12 mouse cellular contexts compared by ENCODE assay signal in genomic region chr16:30390650-30391340, GRCm38 (mm10). TPM values are rescaled to one million over a fixed set of nuclear protein-coding genes. Genes with fewer than 3 reads are reported as not detected.
DNase-seq lines count a peak whose midpoint lies in the region; ATAC-seq and TF ChIP-seq lines count a peak whose summit lies in the region.
"Had no signal": no experiment of that assay in that cellular context is flagged by ENCODE, and none has a peak within 500 bp of the region (broad histone marks: within the 10 kb centered on the region; RNA-seq: fewer than 3 reads in every experiment).

No protein-coding gene starts in this region.

- peaks cover 18% of the 10 kb centered on the region for H3K4me1 ChIP-seq in kidney, embryonic 14.5 days (ENCODE audit: control insufficient read depth, insufficient read depth, low read length)
- peaks cover 16% of the 10 kb centered on the region for H3K4me1 ChIP-seq in hindbrain, embryonic 14.5 days (replicated peaks; ENCODE audit: control insufficient read depth, insufficient read depth, low read length)

- H3K9me3 ChIP-seq in kidney, embryonic 14.5 days (ENCODE audit: control insufficient read depth, low read length): no peaks in the 10 kb centered on the region; the same call in 1 of the 2 replicates
- no peaks in the 10 kb centered on the region for H3K9me3 ChIP-seq in hindbrain, embryonic 14.5 days (ENCODE audit: control insufficient read depth, low read length)

- H3K36me3 ChIP-seq in kidney, embryonic 14.5 days (ENCODE audit: control insufficient read depth, insufficient read depth, low read length): peaks cover 3% of the 10 kb centered on the region; the same call in 1 of the 2 replicates
- peaks cover 3% of the 10 kb centered on the region; the same call in 1 of the 2 replicates for H3K36me3 ChIP-seq in hindbrain, embryonic 14.5 days (replicated peaks; ENCODE audit: control insufficient read depth, insufficient read depth)

- 89% methylated on average over 5 of the region's 5 CpGs for WGBS in kidney, embryonic 14.5 days
- 97% methylated on average over 5 of the region's 5 CpGs for WGBS in hindbrain, embryonic 14.5 days

- no peak for TF ChIP-seq CTCF in Patski (IDR thresholded peaks at IDR 0.05)

- DNase-seq in kidney, adult 11 months: peak; percentile 54
- DNase-seq in 416B (ENCODE audit: low read depth) (peak; percentile 96), Patski (ENCODE audit: low read depth, low spot score) (no peak)
- DNase-seq in kidney, postnatal 25 days: peak; percentile 31 to 51
- DNase-seq in B cell, adult 2 months: no peak
- no peak for DNase-seq in embryo, embryonic 9.5 days (ENCODE audit: extremely low spot score)
- no peak for DNase-seq in hindbrain, embryonic 14.5 days (ENCODE audit: low spot score)
- DNase-seq: embryo, embryonic 11 days; midbrain, embryonic 14.5 days; retina, postnatal 1 day had no signal

- H3K4me3 ChIP-seq in kidney, embryonic 14.5 days (ENCODE audit: low read length): no peak overlapping the region
- no peak overlapping the region for H3K4me3 ChIP-seq in hindbrain, embryonic 14.5 days (replicated peaks; ENCODE audit: low read length)

- H3K4me2 ChIP-seq in kidney, embryonic 14.5 days (replicated peaks; ENCODE audit: low read depth, low read length): no peak overlapping the region
- H3K4me2 ChIP-seq in hindbrain, embryonic 14.5 days (replicated peaks): no peak overlapping the region

- no peak for ATAC-seq in kidney, embryonic 14.5 days (ENCODE audit: low FRiP score, low TSS enrichment)
- ATAC-seq in Patski: peak; percentile 26
- no peak for ATAC-seq in hindbrain, embryonic 14.5 days (ENCODE audit: low FRiP score)

- no peaks in the 10 kb centered on the region for H3K27me3 ChIP-seq in kidney, embryonic 14.5 days (ENCODE audit: control insufficient read depth, insufficient read depth, low read length)
- H3K27me3 ChIP-seq in Patski: no peaks in the 10 kb centered on the region
- H3K27me3 ChIP-seq in hindbrain, embryonic 14.5 days (ENCODE audit: control insufficient read depth, insufficient read depth, low read length): no peaks in the 10 kb centered on the region

- CTCF ChIA-PET in Patski (lab: Charles Lee): interaction anchor here (1.8 to 2.2 kb wide), 2 partner anchors 13 to 17 kb away, joined by 4 to 9 read pairs; no protein-coding TSS in a partner anchor

- H3K27ac ChIP-seq in kidney, embryonic 14.5 days (ENCODE audit: low read depth, low read length): no peak overlapping the region
- H3K27ac ChIP-seq in hindbrain, embryonic 14.5 days: no peak overlapping the region
- H3K27ac ChIP-seq: stomach, postnatal 0 days had no signal

- POLR2A ChIA-PET in Patski (lab: Charles Lee): interaction anchor here (0.7 to 1.3 kb wide), 2 partner anchors 15 to 94 kb away, joined by 3 read pairs; no protein-coding TSS in a partner anchor

- no peak overlapping the region for H3K9ac ChIP-seq in kidney, embryonic 14.5 days (ENCODE audit: low read depth, low read length)
- H3K9ac ChIP-seq in hindbrain, embryonic 14.5 days: no peak overlapping the region

- in situ Hi-C loops in Patski (cut with MboI; ENCODE audit: low pct_unique_long_range_greater_than_20kb): no loop called here

RNA-seq across cellular contexts. Expression of gene Atp13a3, which starts 15.0 kb away (rescaled TPM):
- 13.5 and 20.2 TPM in 2 replicates for polyA plus RNA-seq in kidney, embryonic 14.5 days (2014; fragmentation: Nextera tagmentation; extraction: Ambion mirVana)
- 84.9 TPM for polyA plus RNA-seq in Patski (2021)
- polyA plus RNA-seq in hindbrain, embryonic 14.5 days (2014; fragmentation: Nextera tagmentation; extraction: Ambion mirVana): 12.3 and 13.4 TPM in 2 replicates

Comparison
In these comparisons a context has a peak if more than half of its experiments do, and no peak if none do; other contexts are left out.
1. DNase-seq: peak in kidney, adult 11 months (single experiment), 416B (single experiment) and kidney, postnatal 25 days (2 of 2); none in Patski (single experiment), B cell, adult 2 months (0 of 2), embryo, embryonic 9.5 days (single experiment) and hindbrain, embryonic 14.5 days (single experiment).